Mouse (Mus musculus) embryo, embryonic 10.5 days (tissue): ENCODE data around the gene Msln.

Experiments
- DNase-seq: peaks from one replicate; pipeline ENCODE4 v3.0.0-alpha.2; 2015; ENCODE audit warnings: low spot score

Msln gene

GRCm38 (mm10) chr17:25723919-25724318, 30.3 kb downstream of the Msln start:
- DNase-seq, result peak; percentile 34

GRCm38 (mm10) chr17:25723470-25723869, 30.7 kb downstream of the Msln start:
- no peak for DNase-seq

- DNase-seq, result no peak
Measured at GRCm38 (mm10) chr17:25721476-25721875, 32.7 kb downstream of the Msln start.

GRCm38 (mm10) chr17:25717691-25718090, 36.5 kb downstream of the Msln start:
- peak; percentile 7 for DNase-seq

GRCm38 (mm10) chr17:25716711-25717637, 37.2 kb downstream of the Msln start, which contains the start of gene Gng13:
Gene Gng13, plus strand, starts transcription at chr17:25717171.
- DNase-seq, result peak; percentile 36

- peak; percentile 17 for DNase-seq
Measured at GRCm38 (mm10) chr17:25716130-25716529, 38.0 kb downstream of the Msln start.

- no peak for DNase-seq
Measured at GRCm38 (mm10) chr17:25715627-25716026, 38.6 kb downstream of the Msln start.

- no peak for DNase-seq
Measured at GRCm38 (mm10) chr17:25711136-25711535, 43.0 kb downstream of the Msln start.

- no peak for DNase-seq
Measured at GRCm38 (mm10) chr17:25709994-25710393, 44.2 kb downstream of the Msln start.

- peak; percentile 46 for DNase-seq
Measured at GRCm38 (mm10) chr17:25700863-25701496, 53.2 kb downstream of the Msln start.
